Mouse (Mus musculus) urinary bladder, postnatal 4 days (tissue): ENCODE results near the gene Borcs8.

ENCODE experiments used
- DNase-seq, 2 experiments: peaks; one replicate each; pipeline ENCODE4 v3.0.0; 2021 to 2022; ENCODE audit warnings: low spot score in 2 of 2

Gene Borcs8

GRCm38 (mm10) chr8:70139026-70139857, at the start of gene Borcs8, which contains the start of the genes Rfxank and Mef2b:
Gene Borcs8 (plus strand): TSS chr8:70139499.
Gene Rfxank (minus strand): TSS chr8:70139154.
Gene Mef2b (plus strand): TSS chr8:70139711.
- peak; percentile 98 to 99 for DNase-seq

DNA sequence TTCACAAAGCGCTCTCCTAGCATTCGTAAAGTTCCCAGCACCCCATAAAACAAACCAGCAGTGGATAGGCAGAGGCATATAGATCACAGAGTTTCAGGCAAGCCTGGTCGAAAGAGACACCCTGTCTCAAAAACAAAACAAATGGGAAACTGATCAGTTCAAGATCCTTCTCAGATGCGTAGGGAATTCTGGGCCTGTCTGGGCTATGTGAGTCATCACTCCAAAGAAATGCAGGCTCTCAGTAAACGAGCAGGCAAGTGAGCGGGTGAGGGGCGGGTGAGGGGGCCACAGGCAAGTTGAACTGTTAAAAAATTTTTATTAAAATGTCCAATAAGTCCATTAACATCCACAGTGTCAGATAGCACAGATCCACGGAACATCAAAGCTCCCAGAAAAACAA, 46.5 kb upstream of the Borcs8 start:
- DNase-seq: no peak

GRCm38 (mm10) chr8:70099276-70099675, 40.0 kb upstream of the Borcs8 start:
- DNase-seq: no peak

DNA sequence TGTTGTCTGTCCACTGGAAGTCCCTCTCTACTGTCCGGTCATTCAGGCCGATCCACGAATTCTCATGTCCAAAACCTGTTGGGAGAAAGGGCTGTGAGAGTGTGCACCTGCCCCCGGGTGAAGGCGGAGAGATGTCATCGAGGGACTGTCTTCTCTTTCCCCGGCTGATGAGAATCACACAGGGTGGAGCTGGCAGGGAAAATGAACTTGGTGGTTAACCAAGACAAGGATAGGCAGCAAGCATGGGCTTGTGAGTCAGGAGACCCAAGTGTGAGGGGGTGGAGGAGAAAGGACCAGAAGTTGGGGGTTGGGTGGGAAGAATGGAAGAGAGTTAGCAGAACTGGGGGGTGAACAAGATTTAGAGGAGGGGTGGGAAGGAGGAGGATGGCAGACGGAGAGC, 39.1 kb upstream of the Borcs8 start:
- no peak for DNase-seq

DNA sequence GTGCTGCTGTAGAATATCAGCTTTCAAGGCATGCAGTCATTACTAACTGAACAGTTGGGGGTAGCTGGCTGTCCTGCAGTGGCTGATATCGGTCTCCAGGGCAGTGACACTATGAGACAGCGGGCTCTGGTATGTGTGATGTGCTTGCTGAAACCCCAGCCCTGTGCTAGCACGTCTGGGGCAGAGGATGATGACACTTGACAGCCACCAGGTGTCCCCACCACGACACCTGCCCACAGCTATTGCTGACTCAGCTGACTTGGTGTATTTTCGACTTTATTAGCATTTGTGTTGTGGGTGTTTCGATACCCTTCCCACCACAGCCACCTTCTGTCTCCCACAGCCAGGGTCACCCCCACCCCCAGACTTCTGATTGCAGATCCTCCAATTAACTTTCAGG, 34.8 kb upstream of the Borcs8 start:
- DNase-seq: no peak

DNA sequence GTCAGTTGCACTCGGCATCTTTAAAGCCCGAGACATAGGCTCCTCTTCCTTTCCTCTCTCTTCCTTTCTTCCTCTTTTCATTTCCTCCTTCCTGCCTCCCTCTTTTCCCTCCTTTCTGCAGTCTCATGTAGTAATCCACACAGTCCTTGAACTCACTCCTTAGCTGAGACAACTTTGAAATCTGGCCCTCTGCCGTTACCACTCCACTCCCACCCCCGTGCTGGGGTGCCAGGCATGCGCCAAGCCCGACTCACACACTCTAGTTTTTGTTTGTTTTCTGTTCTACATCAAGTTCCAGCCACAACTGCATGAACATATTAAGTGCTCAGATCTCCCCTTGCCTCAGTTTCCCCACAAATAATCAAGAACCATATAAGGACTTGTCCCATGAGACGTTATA, 34.4 kb upstream of the Borcs8 start:
- DNase-seq: no peak

DNA sequence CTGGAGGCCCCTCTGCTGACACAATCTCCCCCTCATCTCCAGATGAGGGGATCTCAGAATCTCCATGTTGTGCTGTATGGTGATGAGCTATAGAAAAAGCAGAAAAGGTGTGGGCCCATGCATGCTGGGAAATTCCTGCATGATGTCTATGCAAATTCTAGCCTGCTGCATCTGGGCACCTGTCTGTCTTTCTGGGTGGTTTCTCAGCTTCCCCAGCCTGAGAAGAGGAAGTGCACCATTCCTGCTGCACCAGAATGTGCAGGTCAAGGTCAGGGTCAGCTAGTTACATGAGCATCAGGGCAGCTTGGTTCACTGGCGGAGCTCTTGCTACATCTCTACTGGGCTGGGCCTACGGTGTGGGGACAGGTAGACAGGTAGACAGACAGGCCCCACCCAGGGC, 28.8 kb upstream of the Borcs8 start:
- no peak for DNase-seq

- DNase-seq: peak in 1 of 2 experiments; percentile 52
Measured at GRCm38 (mm10) chr8:70111192-70111795, 28.0 kb upstream of the Borcs8 start.

- DNase-seq: peak in 1 of 2 experiments; percentile 54
Measured at GRCm38 (mm10) chr8:70112401-70113016, 26.8 kb upstream of the Borcs8 start.

DNA sequence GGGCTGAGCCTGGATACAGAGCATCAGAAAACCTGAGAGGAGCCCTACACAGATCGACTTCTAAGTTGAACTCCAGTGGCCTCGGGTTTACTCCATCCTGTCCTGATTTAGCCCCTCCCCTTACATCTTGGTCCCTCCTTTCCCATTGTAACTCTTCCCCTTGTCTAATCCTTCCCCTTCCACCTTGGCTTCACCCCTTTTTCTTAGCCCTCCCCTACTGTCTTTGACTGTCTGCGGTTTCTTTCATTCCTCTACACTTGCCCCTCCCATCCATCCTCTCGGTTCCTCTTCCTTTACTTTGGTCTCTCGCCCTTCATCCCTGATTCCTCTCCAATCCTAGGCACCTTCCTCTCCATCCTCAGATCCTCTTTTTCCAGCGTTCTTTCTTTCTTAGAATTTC, 24.8 kb upstream of the Borcs8 start:
- DNase-seq: no peak

DNA sequence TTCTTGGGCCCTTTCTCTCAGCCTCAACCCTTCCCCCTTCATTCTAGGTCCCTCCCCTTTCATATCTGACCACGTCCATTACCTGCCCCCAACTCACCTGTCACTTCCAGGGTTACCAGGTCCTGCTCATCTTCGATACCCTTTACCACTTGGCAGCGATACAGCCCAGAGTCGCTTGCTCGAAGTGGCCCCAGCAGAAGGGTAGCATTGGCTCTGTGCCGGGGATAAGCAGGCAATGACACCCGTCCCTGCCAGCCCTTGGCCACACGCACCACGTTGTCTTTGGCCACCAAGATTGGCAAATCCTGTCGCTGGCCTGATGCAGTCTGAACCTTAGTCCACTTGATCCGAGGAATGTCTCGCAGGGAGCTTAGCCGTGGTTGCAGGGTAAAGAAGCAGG, 24.4 kb upstream of the Borcs8 start:
- DNase-seq: no peak

GRCm38 (mm10) chr8:70117611-70118010, 21.7 kb upstream of the Borcs8 start:
- DNase-seq: no peak

GRCm38 (mm10) chr8:70118726-70119700, 20.3 kb upstream of the Borcs8 start:
- DNase-seq: no peak

GRCm38 (mm10) chr8:70120667-70121066, 18.6 kb upstream of the Borcs8 start, which contains the start of gene Ncan:
Gene Ncan (minus strand): TSS chr8:70120873.
- DNase-seq: peak in 1 of 2 experiments; percentile 33

GRCm38 (mm10) chr8:70122863-70123262, 16.4 kb upstream of the Borcs8 start:
- DNase-seq: no peak

DNA sequence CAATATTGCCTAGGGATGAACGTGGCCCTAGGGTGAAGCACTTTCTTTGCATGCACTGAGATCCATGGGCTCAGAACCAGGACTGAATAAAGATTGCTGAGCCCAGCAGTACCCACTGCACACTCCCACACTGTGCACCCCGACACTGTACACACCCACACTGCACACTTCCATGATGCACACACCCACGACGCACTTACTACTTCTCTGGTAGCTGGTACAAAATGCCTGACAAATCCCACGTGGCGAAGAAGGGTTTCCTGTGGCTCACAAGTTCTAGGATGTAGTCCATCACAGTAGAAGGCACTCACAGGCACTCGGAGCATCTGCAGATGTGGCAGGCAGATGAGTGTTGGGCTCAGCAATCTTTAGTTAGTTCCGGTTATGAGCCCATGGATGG, 14.3 kb upstream of the Borcs8 start:
- no peak for DNase-seq

GRCm38 (mm10) chr8:70128435-70128834, 10.9 kb upstream of the Borcs8 start:
- DNase-seq: peak in 1 of 2 experiments; percentile 36

GRCm38 (mm10) chr8:70129309-70129952, 9.9 kb upstream of the Borcs8 start:
- DNase-seq: no peak

DNA sequence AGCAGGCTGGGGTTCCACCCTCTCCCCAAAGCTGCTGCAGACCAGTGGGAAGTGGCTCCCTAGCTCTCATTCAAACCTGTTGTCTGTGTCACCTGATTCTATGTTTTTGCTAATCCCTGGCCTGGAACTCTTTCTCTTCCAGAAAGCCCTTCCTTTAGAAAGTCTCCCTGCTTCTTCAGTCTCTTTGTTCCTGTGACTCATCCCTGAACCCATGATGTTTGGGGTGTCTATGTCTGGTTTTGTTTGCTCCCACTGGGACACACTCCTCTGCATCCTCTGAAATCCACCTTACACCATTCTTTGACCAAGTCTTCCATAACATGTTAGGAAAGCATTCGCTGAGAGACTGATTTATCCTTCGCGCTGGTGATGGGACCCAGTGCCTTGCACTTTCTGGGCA, 9.2 kb upstream of the Borcs8 start:
- no peak for DNase-seq

- DNase-seq: peak; percentile 69 to 77
Measured at GRCm38 (mm10) chr8:70131166-70131883, 8.0 kb upstream of the Borcs8 start, which contains the start of gene Nr2c2ap. Gene Nr2c2ap (plus strand): TSS chr8:70131333.
